Mouse (Mus musculus): ENCODE results near the gene Csrnp3.
"Not testable (repeated sequence)": the region's sequence is repeated elsewhere in the genome, so short reads cannot be mapped to it uniquely, and the experiment has no call there.

The Csrnp3 gene

DNA sequence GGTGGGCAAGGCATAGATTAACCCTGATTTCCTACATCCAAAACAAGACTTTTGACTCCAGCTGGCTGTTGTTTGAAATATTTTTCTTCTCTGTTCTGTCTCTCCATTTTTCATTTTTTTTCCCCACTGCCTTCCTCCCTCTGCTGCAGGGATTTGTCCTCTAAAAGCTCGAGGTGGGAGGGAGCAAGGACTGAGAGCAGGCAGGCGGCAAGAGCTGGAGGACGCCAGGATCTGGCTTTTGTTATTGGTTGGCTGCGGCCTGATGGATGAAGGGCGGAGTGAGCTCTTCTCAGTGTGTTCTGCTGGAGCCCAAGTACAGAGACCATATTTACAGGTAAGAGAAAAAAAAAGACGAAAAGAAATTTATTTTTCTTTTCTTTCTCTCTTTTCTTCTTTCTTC lies at the start of gene Csrnp3:
Gene Csrnp3 (plus strand): TSS at position 217 of the 400 bp plus-strand sequence.
- peak; percentile 63 to 72 for DNase-seq (ENCODE audit: low spot score in 2 of 2)

DNA sequence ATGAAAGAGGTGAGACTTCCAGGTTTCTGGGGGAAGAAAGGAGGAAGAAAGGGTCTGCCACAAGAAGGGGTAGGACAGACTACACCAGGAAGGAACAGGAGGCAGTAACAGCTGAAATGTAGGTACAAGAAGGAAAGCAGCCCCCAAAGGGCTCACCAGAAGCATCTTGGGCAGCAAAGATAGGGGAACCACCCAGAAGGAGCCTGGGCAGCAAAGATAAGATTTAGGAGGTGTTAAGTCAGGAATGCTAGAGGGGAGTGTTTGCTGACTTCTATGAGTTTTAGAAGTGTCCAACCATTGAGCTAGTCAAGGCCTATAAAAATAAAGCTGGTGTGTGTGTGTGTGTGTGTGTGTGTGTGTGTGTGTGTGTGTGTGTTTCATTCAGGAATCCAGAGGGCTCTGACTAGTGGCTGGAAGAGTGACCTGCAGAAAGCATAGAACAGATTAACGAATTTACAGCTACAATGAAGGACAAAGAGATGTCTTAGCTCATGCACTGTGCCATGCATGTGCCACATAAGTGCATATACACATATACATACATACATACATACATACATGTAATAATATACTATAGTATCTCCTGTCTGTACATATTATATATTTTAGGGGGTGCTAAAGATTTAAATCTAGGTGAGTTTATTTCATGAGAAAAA lies 44.4 kb upstream of the Csrnp3 start:
- no peak for DNase-seq (ENCODE audit: low spot score in 2 of 2)

DNA sequence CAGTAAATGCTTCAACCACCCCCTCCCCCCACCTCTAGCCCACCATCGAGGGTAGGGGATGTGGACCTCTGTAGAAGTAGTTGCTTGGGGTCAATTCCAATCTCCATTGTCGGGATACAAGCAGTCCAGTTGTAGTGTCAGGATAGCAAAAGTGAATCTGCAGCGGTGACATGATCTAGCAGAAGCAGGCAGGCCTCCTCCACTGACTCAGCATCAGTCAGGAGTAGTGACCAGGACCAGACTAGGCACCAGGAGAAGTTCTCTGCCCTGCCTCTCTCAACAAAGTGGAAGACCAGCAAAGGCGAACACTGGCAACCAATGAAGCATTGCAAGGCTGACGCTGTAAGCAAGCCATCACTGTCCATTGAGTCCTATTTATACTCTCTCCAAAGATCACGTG lies 39.0 kb upstream of the Csrnp3 start:
- no peak for DNase-seq (ENCODE audit: low spot score in 2 of 2)

DNA sequence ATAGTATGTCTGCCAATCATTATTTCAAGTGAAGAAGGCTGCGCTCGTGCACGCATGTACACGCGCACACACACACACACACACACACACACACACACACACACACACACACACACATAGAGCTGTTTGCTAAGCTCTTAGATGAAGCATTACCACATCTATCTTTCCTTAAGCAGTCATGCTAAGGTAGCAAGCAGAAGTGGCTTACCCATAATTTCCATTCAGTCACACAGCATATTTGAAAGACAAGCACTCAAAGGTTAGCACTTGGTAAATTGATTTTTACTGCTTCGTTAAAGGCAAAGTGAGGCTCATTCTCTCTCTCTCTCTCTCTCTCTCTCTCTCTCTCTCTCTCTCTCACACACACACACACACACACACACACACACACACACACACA lies 34.4 kb upstream of the Csrnp3 start:
- DNase-seq (ENCODE audit: low spot score in 2 of 2), result not testable (repeated sequence)

DNA sequence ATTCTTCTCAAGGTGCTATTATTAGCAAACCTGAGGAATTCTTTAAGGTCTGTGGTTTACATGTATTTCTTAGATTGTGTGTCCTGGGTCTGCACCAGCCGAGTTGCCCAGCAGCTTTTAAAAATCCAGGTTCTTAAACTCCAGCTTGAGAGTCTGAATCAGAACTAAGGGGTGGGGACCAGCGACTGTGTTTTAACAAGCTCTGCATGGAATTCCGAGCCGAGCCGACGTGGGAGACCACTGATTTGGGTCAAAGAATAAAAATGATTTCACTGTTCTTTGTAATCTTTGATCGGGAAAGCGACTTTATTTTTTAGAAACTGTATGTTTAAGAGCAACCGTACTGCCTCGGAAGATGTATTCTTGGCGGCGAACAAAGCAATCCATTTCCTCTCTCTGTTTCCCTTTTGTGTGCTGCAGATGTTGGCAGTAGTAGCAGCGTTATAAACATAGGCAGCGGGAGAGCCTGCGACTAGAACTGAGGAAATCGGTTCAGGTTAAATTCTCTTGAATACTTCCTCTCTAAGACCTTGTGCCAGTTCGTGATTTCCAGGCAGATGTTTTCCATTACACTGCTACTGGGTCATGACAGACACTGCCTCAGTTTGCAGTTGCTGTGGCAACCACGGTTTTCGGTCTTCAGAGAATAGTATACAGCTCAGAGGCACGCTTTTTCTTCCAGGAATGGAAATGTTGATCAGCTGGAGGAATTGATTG lies 27.3 kb upstream of the Csrnp3 start:
- DNase-seq (ENCODE audit: low spot score in 2 of 2), result no peak

DNA sequence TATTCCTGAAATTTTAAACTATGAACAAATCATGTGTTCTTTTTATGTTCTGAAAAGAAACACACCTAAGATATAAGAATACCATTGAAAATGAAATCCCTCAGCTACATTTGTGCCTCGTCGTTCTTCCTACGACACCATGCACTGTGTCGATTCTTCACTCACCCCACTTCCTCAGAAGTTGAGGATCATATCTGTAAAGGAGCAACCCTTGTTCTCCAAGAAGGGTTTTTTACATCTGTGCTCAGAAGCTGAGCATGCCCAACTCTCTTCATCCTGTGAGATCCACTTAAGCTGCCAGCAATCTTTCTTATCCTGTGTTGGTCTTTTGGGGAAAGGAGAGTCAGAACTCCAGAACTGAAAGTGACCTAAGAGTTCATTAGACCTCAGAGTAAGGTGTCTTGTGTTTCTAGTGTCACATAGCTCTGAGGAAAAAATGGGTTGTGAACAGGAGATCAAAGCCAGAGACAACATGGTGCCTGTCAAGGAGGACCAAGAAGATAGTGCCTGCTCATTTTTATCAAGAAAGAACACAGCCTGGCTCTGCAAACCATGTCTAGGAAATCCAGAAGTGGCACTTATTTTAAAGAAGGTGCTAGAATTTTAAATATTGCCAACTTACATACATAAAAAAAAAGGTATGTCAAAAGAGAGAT lies 25.3 kb upstream of the Csrnp3 start:
- no peak for DNase-seq (ENCODE audit: low spot score in 2 of 2)

DNA sequence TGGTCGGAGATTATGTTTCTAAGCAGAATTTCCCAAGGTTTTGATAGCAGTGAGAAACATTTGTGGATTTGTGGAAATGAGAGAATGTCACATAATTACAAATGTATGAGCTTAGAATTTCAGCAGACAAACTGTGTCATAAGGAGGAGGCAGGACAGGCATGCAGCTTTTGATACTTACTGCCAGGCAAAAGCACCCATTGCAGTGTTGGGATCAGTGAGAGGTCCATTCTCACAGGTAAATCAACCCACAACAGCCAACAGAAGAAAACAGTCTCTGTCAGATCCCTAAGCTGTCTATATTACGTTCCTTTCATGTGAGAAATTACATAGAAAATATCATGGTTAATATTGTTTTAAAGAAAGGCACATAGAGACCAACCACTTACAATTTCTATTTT lies 19.3 kb upstream of the Csrnp3 start:
- no peak for DNase-seq (ENCODE audit: low spot score in 2 of 2)

DNA sequence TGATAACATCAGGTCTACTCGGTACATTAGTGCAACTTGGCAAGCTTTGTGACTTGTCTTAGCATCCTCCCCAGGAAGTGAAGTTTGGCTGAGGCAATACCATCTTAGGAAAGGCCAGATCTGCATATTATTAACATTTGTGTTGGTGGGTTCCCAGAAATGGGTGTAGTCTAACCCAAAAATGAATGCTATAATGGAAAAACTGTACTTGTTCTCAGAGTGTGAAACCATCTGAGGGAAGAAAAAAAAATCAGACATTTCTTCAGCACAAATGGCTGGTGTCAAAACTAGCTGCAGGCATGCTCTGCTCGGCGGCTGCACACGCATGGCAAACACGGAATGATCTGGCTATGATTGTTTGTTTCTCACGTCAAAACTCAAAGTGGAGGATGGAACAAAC lies 18.8 kb upstream of the Csrnp3 start:
- no peak for DNase-seq (ENCODE audit: low spot score in 2 of 2)

DNA sequence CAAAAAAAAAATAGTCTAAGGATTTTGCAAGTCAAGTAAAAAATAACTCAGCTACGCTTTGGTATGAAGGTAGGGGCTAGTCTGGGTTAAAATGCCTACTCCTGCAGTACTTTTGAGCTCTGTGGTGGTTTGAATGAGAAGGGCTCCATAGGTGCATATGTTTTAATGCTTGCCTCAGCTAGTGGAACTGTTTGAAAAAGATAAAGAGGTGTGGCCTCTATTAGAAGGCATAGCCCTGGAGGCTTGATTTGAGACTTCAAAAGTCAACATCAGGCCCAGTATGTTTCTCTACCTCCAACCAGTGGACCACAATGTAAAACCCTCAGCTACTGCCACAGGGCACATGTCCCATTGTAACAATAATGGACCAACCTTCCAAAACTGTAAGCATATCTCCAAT lies 16.9 kb upstream of the Csrnp3 start:
- no peak for DNase-seq (ENCODE audit: low spot score in 2 of 2)

DNA sequence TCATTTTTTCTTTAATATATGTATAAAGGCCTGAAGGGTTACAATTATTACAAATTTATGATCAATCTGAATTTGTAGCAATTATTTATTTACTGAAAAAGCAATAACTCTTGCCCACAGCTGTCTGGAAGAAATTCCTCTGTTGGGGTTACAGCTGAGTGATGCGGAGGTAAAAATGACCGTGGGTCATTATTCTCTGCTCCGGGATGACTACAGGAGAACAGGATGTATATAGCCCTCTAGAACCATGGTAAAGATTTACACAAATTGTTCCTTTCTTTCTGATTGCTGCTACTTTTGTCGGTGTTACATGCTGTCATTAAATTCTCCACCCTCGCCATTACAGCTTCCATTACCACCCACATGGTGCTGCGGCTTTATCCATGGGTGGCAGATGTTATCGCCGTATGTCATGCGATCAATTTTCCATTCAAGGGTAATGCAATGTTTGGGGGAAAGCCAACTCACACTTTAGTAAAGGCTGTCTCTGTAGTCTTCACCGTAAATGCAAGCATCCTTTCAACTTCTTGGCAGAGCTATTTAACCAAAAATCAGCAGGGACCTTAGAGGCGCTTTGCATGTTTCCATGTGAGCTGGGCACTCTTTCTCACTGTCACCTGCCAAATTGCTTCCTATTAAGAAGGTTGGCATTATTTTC lies 12.7 kb upstream of the Csrnp3 start:
- no peak for DNase-seq (ENCODE audit: low spot score in 2 of 2)

DNA sequence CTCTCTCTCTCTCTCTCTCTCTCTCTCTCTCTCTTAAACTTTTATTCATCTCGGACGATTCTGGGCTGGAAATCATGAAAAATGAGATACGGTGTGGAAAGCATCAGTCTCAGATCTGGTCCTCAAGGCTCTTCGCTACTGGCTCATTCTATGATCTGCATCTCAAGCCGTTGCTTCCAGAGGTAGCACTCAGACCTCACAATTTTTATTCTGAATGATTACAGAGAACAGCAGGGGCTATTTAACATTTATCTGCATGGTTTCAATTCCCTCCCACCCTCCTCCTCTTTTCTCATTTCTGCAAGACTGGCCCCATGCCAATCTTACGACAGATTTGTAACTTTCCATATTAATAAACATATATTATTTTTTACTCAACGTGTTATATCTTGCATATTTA lies 12.1 kb upstream of the Csrnp3 start:
- no peak for DNase-seq (ENCODE audit: low spot score in 2 of 2)

DNA sequence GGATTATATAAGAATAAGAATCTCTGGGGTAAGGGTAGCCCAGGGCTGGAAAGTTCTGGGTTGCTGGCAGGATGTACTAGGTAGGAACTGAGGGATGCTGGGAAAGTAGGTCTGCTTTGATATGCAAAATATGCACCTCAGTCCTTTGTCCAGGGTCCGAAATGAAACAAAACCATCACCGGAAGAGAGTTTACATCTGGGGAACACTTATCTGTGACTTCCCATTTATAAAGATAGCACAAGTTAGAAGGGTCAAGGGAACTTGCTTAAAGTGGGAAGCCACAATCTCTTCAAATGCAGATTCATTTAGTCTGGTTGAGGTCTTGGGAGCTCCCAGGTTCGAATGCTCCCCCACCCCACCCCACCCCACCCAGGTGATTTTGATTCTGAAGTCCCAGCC lies 4.0 kb upstream of the Csrnp3 start:
- no peak for DNase-seq (ENCODE audit: low spot score in 2 of 2)

DNA sequence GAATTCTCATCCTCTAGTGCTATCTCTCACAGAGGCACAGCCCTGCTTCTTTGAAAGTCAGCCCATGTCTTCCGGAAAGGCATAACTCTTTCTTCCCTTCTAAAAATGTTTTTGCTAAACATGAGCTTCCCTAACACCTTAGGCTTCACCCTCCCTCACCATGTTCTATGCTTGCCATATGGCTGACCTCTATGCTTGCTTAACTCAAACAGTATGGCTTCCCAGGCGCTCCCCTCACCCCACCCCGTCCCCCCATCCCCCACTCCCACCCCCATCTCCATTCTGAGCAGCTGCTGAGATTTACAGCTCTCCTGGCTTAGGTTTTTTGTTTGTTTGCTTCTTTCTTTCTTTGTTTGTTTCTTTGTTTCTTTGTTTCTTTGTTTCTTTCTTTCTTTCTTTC lies 3.2 kb upstream of the Csrnp3 start:
- no peak for DNase-seq (ENCODE audit: low spot score in 2 of 2)

DNA sequence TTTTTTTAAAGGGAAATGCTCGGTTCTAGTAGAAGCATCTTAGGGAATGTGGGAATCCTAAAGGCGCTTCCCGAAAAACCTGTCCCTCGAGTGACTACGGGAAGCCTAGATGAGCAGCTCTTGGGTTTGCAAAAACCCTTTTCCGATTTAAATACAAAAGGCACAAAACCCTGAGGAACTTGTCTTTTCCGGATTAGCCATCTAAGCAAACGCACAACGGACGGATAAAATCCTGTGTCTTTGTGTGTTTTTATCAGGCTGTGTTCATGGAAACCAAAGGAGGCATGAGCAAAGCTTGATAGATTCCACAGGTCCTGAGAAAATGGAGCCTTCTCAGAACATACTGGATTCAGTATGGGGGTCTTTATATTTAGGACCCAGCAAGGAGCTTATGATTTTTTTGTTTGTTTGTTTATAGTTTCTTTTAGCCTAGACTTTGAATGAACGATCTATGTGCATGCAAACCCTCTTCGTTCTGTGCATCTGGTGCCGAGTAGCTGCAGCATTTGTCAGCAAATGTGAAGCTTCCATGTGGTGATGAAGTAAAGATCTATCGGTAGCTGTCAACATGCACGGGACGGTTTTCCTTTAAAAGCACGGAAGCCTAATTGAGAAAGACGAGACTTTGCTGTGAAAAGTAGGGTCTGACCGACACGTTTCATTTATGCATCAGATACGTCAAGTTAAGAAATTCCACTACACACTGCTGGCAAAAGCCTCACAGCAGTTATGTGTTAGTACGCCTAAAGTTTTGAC lies 611 bp downstream of the Csrnp3 start:
- DNase-seq (ENCODE audit: low spot score in 2 of 2), result no peak

DNA sequence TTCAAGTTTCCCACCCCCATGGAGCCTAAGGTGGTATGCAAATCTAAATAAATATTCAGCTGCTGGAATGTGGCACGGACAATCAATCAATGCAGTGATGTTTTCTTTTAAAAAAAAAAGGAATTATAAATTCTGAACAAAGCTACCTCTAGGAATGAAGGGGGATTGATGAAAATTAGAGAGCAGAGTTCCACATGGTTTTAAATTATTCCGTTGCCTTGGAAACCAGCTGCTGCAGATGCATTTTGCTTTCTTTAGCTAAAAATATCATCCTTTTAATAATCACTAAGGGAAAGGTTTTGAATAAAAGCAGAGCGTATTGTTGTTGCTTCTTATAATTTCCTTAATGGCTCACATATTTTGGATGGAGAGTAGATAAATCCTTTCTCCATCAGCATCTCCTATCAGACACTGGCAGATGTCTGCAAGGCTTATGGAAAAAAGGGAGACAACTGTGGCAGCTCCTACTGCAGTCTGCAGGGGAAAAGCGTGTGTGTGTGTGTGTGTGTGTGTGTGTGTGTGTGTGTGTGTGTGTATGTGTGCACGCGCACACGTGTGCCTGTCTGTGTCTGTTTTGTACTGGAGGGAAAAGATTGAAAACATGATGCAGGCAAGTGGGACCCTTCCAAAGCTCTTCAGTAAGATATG lies 2.0 kb downstream of the Csrnp3 start:
- no peak for DNase-seq (ENCODE audit: low spot score in 2 of 2)

DNA sequence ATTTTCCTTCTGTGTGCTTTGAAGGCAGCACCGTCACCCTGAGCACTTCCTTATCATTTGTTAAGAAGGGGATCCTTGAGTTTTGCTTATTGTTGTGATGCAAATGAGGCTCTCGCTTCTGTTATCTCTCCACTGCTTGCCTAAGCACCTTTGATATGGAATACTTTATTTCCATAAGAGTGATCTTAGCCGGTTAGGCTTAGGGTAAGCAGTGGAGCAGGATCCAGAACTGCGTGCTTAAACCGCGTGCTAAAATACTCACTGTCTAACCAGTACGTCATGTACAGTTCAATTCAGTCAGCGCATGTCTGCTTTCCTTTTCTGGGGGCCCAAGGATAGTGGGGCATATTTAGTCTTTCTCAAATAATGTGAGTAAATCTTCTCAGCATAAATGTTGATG lies 3.1 kb downstream of the Csrnp3 start:
- DNase-seq (ENCODE audit: low spot score in 2 of 2), result no peak

DNA sequence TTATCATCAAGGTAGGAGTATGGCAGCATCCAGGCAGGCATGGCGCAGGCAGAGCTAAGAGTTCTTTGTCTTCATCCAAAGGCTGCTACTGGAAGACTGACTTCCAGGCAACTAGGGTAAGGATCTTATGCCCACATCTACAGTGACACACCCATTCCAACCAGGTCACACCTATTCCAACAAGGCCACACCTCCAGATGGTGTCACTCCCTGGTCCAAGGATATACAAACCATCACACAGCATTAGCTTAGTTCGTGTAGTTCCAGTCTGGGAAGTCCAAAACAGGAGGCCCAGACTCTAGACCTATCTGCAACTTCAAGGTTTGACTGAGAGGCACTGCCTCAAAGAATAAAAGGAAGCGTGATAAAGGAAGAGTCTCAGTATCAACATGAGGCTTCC lies 4.7 kb downstream of the Csrnp3 start:
- not testable (repeated sequence) for DNase-seq (ENCODE audit: low spot score in 2 of 2)

DNA sequence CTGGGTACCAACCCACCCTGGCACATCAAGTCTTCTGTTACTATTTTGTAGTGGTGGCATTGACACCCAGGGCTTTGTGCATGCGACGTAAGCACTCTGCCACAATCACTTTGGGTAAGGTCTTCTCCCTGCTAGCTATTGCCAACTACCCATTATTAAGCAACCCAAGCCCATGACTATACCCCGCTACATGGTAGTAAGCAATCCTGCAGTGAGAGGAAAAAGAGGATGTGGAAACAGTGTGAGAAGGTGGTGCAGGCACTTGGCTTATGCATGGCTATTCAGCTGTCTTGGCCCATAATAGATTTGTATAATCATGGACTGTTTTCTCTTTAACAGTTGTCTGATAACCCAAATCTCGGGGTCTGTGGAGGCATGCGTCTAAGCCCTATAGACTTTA lies 11.2 kb downstream of the Csrnp3 start:
- DNase-seq (ENCODE audit: low spot score in 2 of 2), result no peak

DNA sequence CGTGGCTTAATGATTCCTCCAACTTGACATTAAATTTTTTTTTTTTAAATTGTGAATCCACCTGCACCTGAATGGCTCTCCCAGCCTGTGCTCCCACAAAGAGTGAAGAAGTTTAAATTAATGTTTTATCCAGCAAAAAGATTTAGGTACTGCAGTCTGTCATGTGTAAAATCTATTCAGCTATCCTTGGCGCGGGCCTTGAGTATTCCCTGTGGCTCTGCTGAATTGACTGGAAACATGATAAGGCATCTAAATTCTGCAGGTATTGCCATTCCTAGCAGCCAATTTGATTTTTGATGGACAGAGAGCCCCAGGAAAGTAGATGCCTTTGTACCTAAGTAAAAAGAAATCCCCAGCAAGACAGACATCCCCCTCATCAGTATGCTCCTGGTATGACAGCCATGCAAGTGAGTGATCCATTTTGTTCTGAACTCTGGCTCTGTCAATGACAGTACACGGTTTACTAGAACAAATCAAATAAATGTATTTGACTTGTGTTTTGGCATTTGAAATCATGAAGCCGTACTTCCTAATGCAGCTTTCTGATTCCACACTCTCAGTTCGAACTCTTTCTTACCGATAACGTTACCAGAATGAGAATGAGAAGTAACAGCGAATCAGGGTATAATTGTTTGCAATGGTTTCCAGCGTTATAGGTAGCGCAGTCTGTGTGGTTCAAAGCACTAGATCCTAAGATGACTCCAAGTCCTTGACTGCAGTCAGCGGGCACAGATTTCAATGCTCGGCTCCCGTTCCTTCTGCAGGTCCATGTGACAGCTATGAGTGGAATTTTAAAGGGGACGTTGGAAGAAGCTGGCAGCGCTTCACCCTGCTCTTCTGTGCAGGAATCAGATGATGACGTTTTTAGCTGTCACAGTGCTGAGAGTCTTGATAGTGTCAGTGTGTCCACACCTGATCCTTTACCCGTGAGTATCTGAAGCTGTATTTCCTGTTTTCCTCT lies 14.5 kb downstream of the Csrnp3 start:
- DNase-seq (ENCODE audit: low spot score in 2 of 2), result no peak

DNA sequence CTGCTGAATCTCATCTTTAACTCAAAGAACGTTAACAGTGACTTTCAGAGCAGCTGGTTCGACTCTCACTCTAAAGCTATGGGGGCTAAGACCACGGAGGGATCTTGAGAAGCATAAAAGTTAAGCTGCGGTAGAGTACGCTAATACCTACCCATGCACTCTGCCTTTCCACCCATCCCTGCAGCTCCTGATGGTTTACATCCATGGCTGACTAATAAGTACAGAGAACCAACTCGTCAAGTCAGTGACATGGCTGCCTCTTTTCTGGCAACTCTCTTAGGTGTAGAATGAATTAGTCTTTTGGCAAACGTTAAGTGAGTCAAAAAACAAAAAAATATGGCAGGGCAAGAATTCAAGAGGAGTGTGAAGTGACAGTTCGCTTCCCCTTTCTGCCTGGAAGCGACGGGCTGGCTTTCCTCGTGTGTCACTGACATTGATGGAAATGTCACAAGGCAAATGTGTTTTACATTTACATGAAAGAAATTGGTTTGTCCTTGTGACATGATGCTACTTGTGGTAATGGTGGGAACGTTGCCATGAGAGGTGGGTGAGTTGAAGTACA lies 19.3 kb downstream of the Csrnp3 start:
- DNase-seq (ENCODE audit: low spot score in 2 of 2), result no peak
